Mouse (Mus musculus) neutrophil, adult 83 days (primary cell): Measurements from ENCODE around the gene Ccr10. TPM values are rescaled to one million over a fixed set of nuclear protein-coding genes. Genes with fewer than 3 reads are reported as not detected.

ENCODE experiments used
- total RNA-seq, 2 experiments: library from RNA; stranded (reverse); gene quantifications; one replicate each; pipeline ENCODE4 v1.2.4; 2023

Ccr10 gene
- under 1 TPM; 0.77 to 0.83 TPM for total RNA-seq

GRCm38 (mm10) chr11:101174851-101175628, at the start of gene Ccr10:
Gene Ccr10, minus strand, starts transcription at chr11:101175443.

GRCm38 (mm10) chr11:101170811-101171610, 4.2 kb downstream of the Ccr10 start, which contains the start of gene Plekhh3:
Gene Plekhh3, minus strand, starts transcription at chr11:101171351.

GRCm38 (mm10) chr11:101170354-101170810, 4.9 kb downstream of the Ccr10 start, which contains the start of gene Cntnap1:
Gene Cntnap1, plus strand, starts transcription at chr11:101170523.

GRCm38 (mm10) chr11:101155728-101156371, 19.4 kb downstream of the Ccr10 start, which contains the start of gene Tubg2:
Gene Tubg2, plus strand, starts transcription at chr11:101155907.

Other genes with a start within 250 kb of the Ccr10 start
- 100 to 1,000 TPM; 207 to 249 TPM for gene Stat3, start 235.9 kb downstream of the Ccr10 start, total RNA-seq
- gene Cavin1, start 204.6 kb downstream of the Ccr10 start, total RNA-seq = under 1 TPM; 0.46 to 0.77 TPM
- 100 to 1,000 TPM in 1 of 2 experiments, 10 to 100 TPM in 1; 91.3 to 101 TPM for gene Atp6v0a1, start 166.0 kb downstream of the Ccr10 start, total RNA-seq
- gene Naglu, start 105.4 kb downstream of the Ccr10 start, total RNA-seq = 1 to 10 TPM; 7.5 to 8.9 TPM
- 1 to 10 TPM in 1 of 2 experiments, under 1 TPM in 1; 0.59 to 1.1 TPM for gene Hsd17b1, start 97.0 kb downstream of the Ccr10 start, total RNA-seq
- 10 to 100 TPM; 13.1 to 15.3 TPM for gene Coasy, start 92.9 kb downstream of the Ccr10 start, total RNA-seq
- gene Mlx, start 88.2 kb downstream of the Ccr10 start, total RNA-seq = 10 to 100 TPM; 44.8 to 49.5 TPM
- 1 to 10 TPM; 6.7 to 8.6 TPM for gene Psmc3ip, start 80.0 kb downstream of the Ccr10 start, total RNA-seq
- gene Retreg3, start 55.5 kb downstream of the Ccr10 start, total RNA-seq = 10 to 100 TPM; 29.7 to 32.7 TPM
- 10 to 100 TPM; 17.5 to 20.9 TPM for gene Tubg1, start 55.5 kb downstream of the Ccr10 start, total RNA-seq
- gene Tubg2, start 19.5 kb downstream of the Ccr10 start, total RNA-seq = 1 to 10 TPM; 1.8 to 2.7 TPM
- under 1 TPM; 0.64 to 0.99 TPM for gene Cntnap1, start 4.9 kb downstream of the Ccr10 start, total RNA-seq
- 1 to 10 TPM; 2.9 to 3.2 TPM for gene Plekhh3, start 4.1 kb downstream of the Ccr10 start, total RNA-seq
- gene Ezh1, start 51.0 kb upstream of the Ccr10 start, total RNA-seq = 10 to 100 TPM; 40.5 to 48.5 TPM
- not detected for gene Ramp2, start 70.6 kb upstream of the Ccr10 start, total RNA-seq
- gene Vps25, start 78.3 kb upstream of the Ccr10 start, total RNA-seq = 10 to 100 TPM; 59.3 to 60.8 TPM
- gene Wnk4, start 85.1 kb upstream of the Ccr10 start, total RNA-seq = 1 to 10 TPM in 1 of 2 experiments, under 1 TPM in 1; 0.93 to 1.4 TPM
- gene Cntd1, start 103.6 kb upstream of the Ccr10 start, total RNA-seq = 1 to 10 TPM; 1.1 TPM
- 10 to 100 TPM; 28.9 to 32.6 TPM for gene Coa3, start 103.7 kb upstream of the Ccr10 start, total RNA-seq
- 100 to 1,000 TPM; 134 to 148 TPM for gene Becn1, start 126.8 kb upstream of the Ccr10 start, total RNA-seq
- gene Psme3, start 140.8 kb upstream of the Ccr10 start, total RNA-seq = 10 to 100 TPM; 71.5 to 76.8 TPM
- 1 to 10 TPM; 3.7 to 4.9 TPM for gene Aoc2, start 149.6 kb upstream of the Ccr10 start, total RNA-seq
- under 1 TPM; 0.13 to 0.18 TPM for gene Aoc3, start 155.2 kb upstream of the Ccr10 start, total RNA-seq
- gene G6pc, start 192.1 kb upstream of the Ccr10 start, total RNA-seq = not detected
- 10 to 100 TPM; 17.1 to 19.2 TPM for gene Aarsd1, start 242.2 kb upstream of the Ccr10 start, total RNA-seq
- 1 to 10 TPM; 1.6 to 2.0 TPM for gene Gm27029, start 249.4 kb upstream of the Ccr10 start, total RNA-seq
- gene Rundc1, start 249.6 kb upstream of the Ccr10 start, total RNA-seq = 1 to 10 TPM; 6.6 to 7.7 TPM
- gene Ptges3l, start 249.9 kb upstream of the Ccr10 start, total RNA-seq = under 1 TPM; 0.35 to 0.82 TPM